ENCODE assay signal across 27 mouse cellular contexts in the genomic region with DNA sequence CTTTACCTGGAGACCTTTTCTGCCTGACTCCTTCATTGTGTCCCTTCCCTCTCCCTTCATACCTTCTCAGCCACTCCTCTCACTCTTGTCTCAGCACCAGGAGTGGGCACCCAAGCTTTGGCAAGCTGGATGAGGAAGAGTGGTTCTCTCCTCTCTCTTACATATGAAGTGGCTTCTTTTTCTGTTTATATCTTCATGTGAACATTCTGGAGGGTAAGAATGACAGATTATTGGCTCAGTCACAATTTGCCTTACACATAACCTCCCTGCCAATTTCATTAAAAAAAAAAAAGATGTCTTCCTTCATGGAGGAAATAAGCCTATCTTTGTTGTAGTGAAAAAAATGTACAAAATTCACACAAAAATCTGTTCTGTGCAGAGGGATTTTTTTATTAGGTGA.
"Had no signal": no experiment of that assay in that cellular context is flagged by ENCODE, and none has a peak within 500 bp of the region (broad histone marks: within the 10 kb centered on the region; RNA-seq: fewer than 3 reads in every experiment).

No protein-coding gene starts in this region.

- H3K36me3 ChIP-seq: heart, embryonic 10.5 days; heart, embryonic 12.5 days; hindbrain, embryonic 10.5 days; hindbrain, embryonic 12.5 days; intestine, embryonic 15.5 days; limb, embryonic 10.5 days; limb, embryonic 12.5 days; liver, embryonic 12.5 days had no signal

- H3K9me3 ChIP-seq: heart, embryonic 10.5 days; heart, embryonic 12.5 days; hindbrain, embryonic 10.5 days; hindbrain, embryonic 12.5 days; intestine, embryonic 15.5 days; limb, embryonic 10.5 days; limb, embryonic 12.5 days; liver, embryonic 12.5 days had no signal

- H3K9ac ChIP-seq: heart, embryonic 12.5 days; hindbrain, embryonic 12.5 days; hindbrain, embryonic 14.5 days; intestine, embryonic 15.5 days; limb, embryonic 12.5 days; liver, embryonic 12.5 days; liver, embryonic 14.5 days had no signal

- H3K4me3 ChIP-seq: gastrocnemius, adult 2 months; heart, embryonic 10.5 days; heart, embryonic 12.5 days; hindbrain, embryonic 10.5 days; hindbrain, embryonic 12.5 days; intestine, embryonic 15.5 days; layer of hippocampus, adult 2 months; left cerebral cortex, adult 2 months; limb, embryonic 10.5 days; limb, embryonic 12.5 days; liver, embryonic 12.5 days had no signal

- H3K27me3 ChIP-seq: heart, embryonic 12.5 days; hindbrain, embryonic 12.5 days; intestine, embryonic 15.5 days; liver, embryonic 12.5 days had no signal

- H3K4me1 ChIP-seq: heart, embryonic 10.5 days; hindbrain, embryonic 10.5 days; hindbrain, embryonic 12.5 days; liver, embryonic 12.5 days had no signal

- H3K4me2 ChIP-seq: heart, embryonic 12.5 days; hindbrain, embryonic 12.5 days; hindbrain, embryonic 14.5 days; intestine, embryonic 15.5 days; limb, embryonic 12.5 days; liver, embryonic 12.5 days had no signal

- DNase-seq: gastrocnemius, adult 2 months; gastrocnemius, postnatal 10 days; gastrocnemius, postnatal 25 days; heart, adult 18-20 months; heart, postnatal 10 days; heart, postnatal 4 days; kidney, adult 18-20 months; kidney, adult 8-10 months; kidney, postnatal 10 days; kidney, postnatal 25 days; kidney, postnatal 4 days; liver had no signal

- H3K27ac ChIP-seq: gastrocnemius, adult 2 months; heart, embryonic 10.5 days; hindbrain, embryonic 10.5 days; hindbrain, embryonic 12.5 days; hindbrain, embryonic 14.5 days; intestine, embryonic 15.5 days; layer of hippocampus, adult 2 months; left cerebral cortex, adult 2 months; limb, embryonic 10.5 days; limb, embryonic 12.5 days; liver, embryonic 12.5 days; liver, embryonic 14.5 days had no signal

- ATAC-seq: hindbrain, embryonic 16.5 days; inflammation-experienced regulatory T-cells, adult 6 months; intestine, embryonic 15.5 days; intestine, postnatal 0 days; liver, embryonic 12.5 days had no signal
